Mouse (Mus musculus) heart, embryonic 15.5 days (tissue): Measurements from ENCODE around the gene Upk3bl. TPM values are rescaled to one million over a fixed set of nuclear protein-coding genes. Genes with fewer than 3 reads are reported as not detected.

ENCODE experiments used
- microRNA-seq: library from miRNA; unstranded; fragments of <30 nt; microRNA quantifications from one replicate; pipeline ENCODE4, GENCODE M21; 2016
- polyA plus RNA-seq: library from polyadenylated mRNA; unstranded; fragments of >200 nt; fragmentation: Nextera tagmentation; extraction: Ambion mirVana; gene quantifications from 2 replicates; pipeline ENCODE4 v1.2.1, GENCODE M21; 2015

Gene Upk3bl
- polyA plus RNA-seq, 1 experiment from 2014 or later, result 0.68 TPM

Small RNAs within 50 kb of the gene (microRNA-seq; reads per million reads assigned to microRNA genes)
- 0.63 reads per million for gene Mir7035

Other genes starting within 250 kb of the Upk3bl start
- gene Srrm3, start 247.6 kb upstream of the Upk3bl start, polyA plus RNA-seq, result 0.18 and 0.33 TPM in 2 replicates
- gene Hspb1, start 166.6 kb upstream of the Upk3bl start, polyA plus RNA-seq, result 743 and 952 TPM in 2 replicates
- 150 and 166 TPM in 2 replicates for gene Ywhag, start 119.9 kb upstream of the Upk3bl start, polyA plus RNA-seq
- 0.44 and 0.86 TPM in 2 replicates for gene Ssc4d, start 80.0 kb upstream of the Upk3bl start, polyA plus RNA-seq
- gene Zp3, start 74.4 kb upstream of the Upk3bl start, polyA plus RNA-seq, result not detected in 2 replicates
- 18.5 and 21.5 TPM in 2 replicates for gene Dtx2, start 59.7 kb upstream of the Upk3bl start, polyA plus RNA-seq
- gene Upk3b, start 16.0 kb upstream of the Upk3bl start, polyA plus RNA-seq, result 27.8 and 36.5 TPM in 2 replicates
- 1.4 and 3.6 TPM in 2 replicates for gene Rasa4, start 29.4 kb downstream of the Upk3bl start, polyA plus RNA-seq
- 135 and 140 TPM in 2 replicates for gene Polr2j, start 62.1 kb downstream of the Upk3bl start, polyA plus RNA-seq
- 15.1 and 22.5 TPM in 2 replicates for gene Lrwd1, start 81.6 kb downstream of the Upk3bl start, polyA plus RNA-seq
- gene Alkbh4, start 81.7 kb downstream of the Upk3bl start, polyA plus RNA-seq, result 10.2 and 13.1 TPM in 2 replicates
- gene Orai2, start 116.2 kb downstream of the Upk3bl start, polyA plus RNA-seq, result 1.9 and 4.5 TPM in 2 replicates
- gene Prkrip1, start 144.5 kb downstream of the Upk3bl start, polyA plus RNA-seq, result 33.6 and 34.6 TPM in 2 replicates
- gene Sh2b2, start 192.1 kb downstream of the Upk3bl start, polyA plus RNA-seq, result 1.1 and 2.3 TPM in 2 replicates